Mouse (Mus musculus) heart, postnatal 0 days (tissue): ENCODE data around the gene Sema7a.

Experiments used
- CTCF ChIP-seq: IDR thresholded peaks from 2 replicates; pipeline ENCODE4 v1.5.1; 2016; ENCODE audit warnings: antibody characterized with exemption, control low read depth, low read depth
- EP300 ChIP-seq: IDR thresholded peaks from 2 replicates; pipeline ENCODE4 v1.6.1; 2016; ENCODE audit warnings: antibody characterized with exemption, low read depth

- no peak for TF ChIP-seq CTCF
- no peak for TF ChIP-seq EP300
These were observed 6.1 kb downstream of the Sema7a start for GRCm38 (mm10) chr9:57945771-57946616.
